Mouse (Mus musculus): Measurements from ENCODE around the gene Cd33. TPM values are rescaled to one million over a fixed set of nuclear protein-coding genes. Genes with fewer than 3 reads are reported as not detected.

The Cd33 gene
- polyA plus RNA-seq, 1 experiment from 2014 or later = 4.6 TPM

DNA sequence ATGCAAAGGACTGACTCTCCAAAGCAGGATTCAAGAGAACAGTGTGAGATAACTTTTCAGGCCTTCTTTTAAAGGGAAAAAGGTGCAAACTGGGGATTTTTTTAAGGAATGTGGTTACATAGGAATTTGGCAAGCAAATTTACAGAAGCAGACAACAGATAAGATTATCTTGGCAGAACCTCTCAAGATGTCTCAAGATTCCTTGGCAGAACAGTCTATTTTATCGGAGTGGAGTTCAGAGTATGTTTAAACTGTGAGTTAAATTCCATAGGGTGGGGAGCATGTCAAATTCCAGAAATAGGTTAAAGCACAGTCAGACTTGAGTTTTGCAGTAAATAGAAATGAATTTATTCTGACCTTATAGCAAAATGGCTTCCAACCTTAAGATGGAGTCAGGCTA, 12.7 kb upstream of the Cd33 start:
- no peak overlapping the region for H3K4me2 ChIP-seq (ENCODE audit: low read depth, low read length)
- no peaks in the 10 kb centered on the region for H3K4me1 ChIP-seq (ENCODE audit: control insufficient read depth, low read depth, low read length)
- H3K4me3 ChIP-seq (ENCODE audit: low read depth, low read length) = no peak overlapping the region
- H3K36me3 ChIP-seq (ENCODE audit: control insufficient read depth, insufficient read depth) = no peaks in the 10 kb centered on the region
- no peak overlapping the region for H3K9ac ChIP-seq (ENCODE audit: low read depth, low read length)
- WGBS (ENCODE audit: insufficient replicate concordance) = 58% methylated on average over 1 of the region's 1 CpGs
- H3K27me3 ChIP-seq (ENCODE audit: control insufficient read depth, insufficient read depth, low read depth, low read length) = no peaks in the 10 kb centered on the region
- ATAC-seq (ENCODE audit: low read depth) = no peak
- H3K27ac ChIP-seq (ENCODE audit: low read length) = no peak overlapping the region
- H3K9me3 ChIP-seq (replicated peaks; ENCODE audit: control insufficient read depth, low read length) = no peaks in the 10 kb centered on the region

- Histone ChIP-seq H3K27me3 (ENCODE audit: control insufficient read depth, insufficient read depth, low read depth, low read length) (no peaks in the 10 kb centered on the region), H3K4me3 (ENCODE audit: low read depth, low read length) (no peak overlapping the region), H3K9ac (ENCODE audit: low read depth, low read length) (no peak overlapping the region), H3K27ac (ENCODE audit: low read length) (no peak overlapping the region), H3K36me3 (ENCODE audit: control insufficient read depth, insufficient read depth) (no peaks in the 10 kb centered on the region), H3K4me1 (ENCODE audit: control insufficient read depth, low read depth, low read length) (no peaks in the 10 kb centered on the region), H3K9me3 (replicated peaks; ENCODE audit: control insufficient read depth, low read length) (no peaks in the 10 kb centered on the region), H3K4me2 (ENCODE audit: low read depth, low read length) (no peak overlapping the region)
- ATAC-seq (ENCODE audit: low read depth) = no peak
- 64% methylated on average over 5 of the region's 5 CpGs for WGBS (ENCODE audit: insufficient replicate concordance)
Measured at GRCm38 (mm10) chr7:43555351-43555750, 11.1 kb upstream of the Cd33 start.

- no peak overlapping the region for H3K27ac ChIP-seq (ENCODE audit: low read length)
- no peaks in the 10 kb centered on the region for H3K9me3 ChIP-seq (replicated peaks; ENCODE audit: control insufficient read depth, low read length)
- H3K4me1 ChIP-seq (ENCODE audit: control insufficient read depth, low read depth, low read length) = no peaks in the 10 kb centered on the region
- H3K4me2 ChIP-seq (ENCODE audit: low read depth, low read length) = no peak overlapping the region
- 13% methylated on average over 3 of the region's 3 CpGs for WGBS (ENCODE audit: insufficient replicate concordance)
- no peaks in the 10 kb centered on the region for H3K27me3 ChIP-seq (ENCODE audit: control insufficient read depth, insufficient read depth, low read depth, low read length)
- 0 out of 2 replicates have a peak, but pooled peaks have one; percentile 11 for ATAC-seq (ENCODE audit: low read depth)
- no peak overlapping the region for H3K9ac ChIP-seq (ENCODE audit: low read depth, low read length)
- H3K4me3 ChIP-seq (ENCODE audit: low read depth, low read length) = no peak overlapping the region
- no peaks in the 10 kb centered on the region for H3K36me3 ChIP-seq (ENCODE audit: control insufficient read depth, insufficient read depth)
Measured at GRCm38 (mm10) chr7:43554550-43554949, 10.3 kb upstream of the Cd33 start.

DNA sequence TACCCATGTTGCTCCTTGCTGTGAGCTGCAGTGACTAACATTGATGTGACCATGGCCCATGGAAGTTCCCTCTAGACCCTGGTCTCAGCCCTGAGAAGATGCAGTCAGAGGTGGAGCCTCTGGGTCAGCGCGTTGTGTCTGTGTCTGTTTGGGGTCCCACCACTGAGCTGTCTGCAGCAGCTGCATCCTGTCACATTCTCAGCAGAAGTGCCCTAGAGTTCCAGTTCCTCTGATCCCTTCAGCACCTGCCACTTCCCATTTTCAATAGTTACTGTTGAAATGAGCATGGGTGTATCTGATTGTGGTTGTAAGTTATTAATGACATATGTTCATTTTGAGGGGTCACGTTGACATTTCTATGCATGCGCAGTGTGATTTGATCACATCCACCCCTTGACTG, 8.9 kb upstream of the Cd33 start:
- Histone ChIP-seq H3K4me3 (ENCODE audit: low read depth, low read length) (no peak overlapping the region), H3K36me3 (ENCODE audit: control insufficient read depth, insufficient read depth) (no peaks in the 10 kb centered on the region), H3K9ac (ENCODE audit: low read depth, low read length) (no peak overlapping the region), H3K4me2 (ENCODE audit: low read depth, low read length) (no peak overlapping the region), H3K9me3 (replicated peaks; ENCODE audit: control insufficient read depth, low read length) (no peaks in the 10 kb centered on the region), H3K27me3 (ENCODE audit: control insufficient read depth, insufficient read depth, low read depth, low read length) (no peaks in the 10 kb centered on the region), H3K27ac (ENCODE audit: low read length) (no peak overlapping the region), H3K4me1 (ENCODE audit: control insufficient read depth, low read depth, low read length) (no peaks in the 10 kb centered on the region)
- WGBS (ENCODE audit: insufficient replicate concordance) = 25% methylated on average over 4 of the region's 4 CpGs
- no peak for ATAC-seq (ENCODE audit: low read depth)

DNA sequence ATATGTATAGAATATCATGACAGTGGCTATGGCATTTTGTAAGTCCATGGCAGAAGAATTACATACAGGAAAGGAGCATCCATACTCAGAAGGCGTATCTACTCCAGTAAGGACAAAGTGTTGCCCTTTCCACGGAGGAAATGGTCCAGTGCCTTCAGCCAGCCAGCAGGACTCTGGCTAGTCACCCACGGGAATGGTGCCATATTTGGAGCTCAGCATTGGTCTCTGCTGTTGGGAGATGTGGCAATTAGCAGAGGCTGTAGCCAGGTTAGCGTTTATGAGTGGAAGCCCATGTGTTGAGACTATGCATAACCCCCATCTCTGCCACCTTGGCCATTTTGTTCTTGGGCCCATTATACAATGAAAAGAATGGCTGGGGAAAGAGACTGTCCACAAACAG, 4.0 kb upstream of the Cd33 start:
- Histone ChIP-seq H3K9me3 (replicated peaks; ENCODE audit: control insufficient read depth, low read length) (no peaks in the 10 kb centered on the region), H3K4me1 (ENCODE audit: control insufficient read depth, low read depth, low read length) (no peaks in the 10 kb centered on the region), H3K4me3 (ENCODE audit: low read depth, low read length) (no peak overlapping the region), H3K27ac (ENCODE audit: low read length) (no peak overlapping the region), H3K36me3 (ENCODE audit: control insufficient read depth, insufficient read depth) (no peaks in the 10 kb centered on the region), H3K27me3 (ENCODE audit: control insufficient read depth, insufficient read depth, low read depth, low read length) (no peaks in the 10 kb centered on the region), H3K4me2 (ENCODE audit: low read depth, low read length) (no peak overlapping the region), H3K9ac (ENCODE audit: low read depth, low read length) (no peak overlapping the region)
- WGBS (ENCODE audit: insufficient replicate concordance) = 47% methylated on average over 4 of the region's 4 CpGs
- no peak for ATAC-seq (ENCODE audit: low read depth)

GRCm38 (mm10) chr7:43547666-43548065, 3.4 kb upstream of the Cd33 start:
- H3K4me1 ChIP-seq (ENCODE audit: control insufficient read depth, low read depth, low read length) = no peaks in the 10 kb centered on the region
- H3K27ac ChIP-seq (ENCODE audit: low read length) = no peak overlapping the region
- H3K9me3 ChIP-seq (replicated peaks; ENCODE audit: control insufficient read depth, low read length) = no peaks in the 10 kb centered on the region
- H3K36me3 ChIP-seq (ENCODE audit: control insufficient read depth, insufficient read depth) = no peaks in the 10 kb centered on the region
- no peak for ATAC-seq (ENCODE audit: low read depth)
- H3K9ac ChIP-seq (ENCODE audit: low read depth, low read length) = no peak overlapping the region
- H3K4me3 ChIP-seq (ENCODE audit: low read depth, low read length) = no peak overlapping the region
- no peak overlapping the region for H3K4me2 ChIP-seq (ENCODE audit: low read depth, low read length)
- WGBS (ENCODE audit: insufficient replicate concordance) = 48% methylated on average over 5 of the region's 5 CpGs
- no peaks in the 10 kb centered on the region for H3K27me3 ChIP-seq (ENCODE audit: control insufficient read depth, insufficient read depth, low read depth, low read length)

DNA sequence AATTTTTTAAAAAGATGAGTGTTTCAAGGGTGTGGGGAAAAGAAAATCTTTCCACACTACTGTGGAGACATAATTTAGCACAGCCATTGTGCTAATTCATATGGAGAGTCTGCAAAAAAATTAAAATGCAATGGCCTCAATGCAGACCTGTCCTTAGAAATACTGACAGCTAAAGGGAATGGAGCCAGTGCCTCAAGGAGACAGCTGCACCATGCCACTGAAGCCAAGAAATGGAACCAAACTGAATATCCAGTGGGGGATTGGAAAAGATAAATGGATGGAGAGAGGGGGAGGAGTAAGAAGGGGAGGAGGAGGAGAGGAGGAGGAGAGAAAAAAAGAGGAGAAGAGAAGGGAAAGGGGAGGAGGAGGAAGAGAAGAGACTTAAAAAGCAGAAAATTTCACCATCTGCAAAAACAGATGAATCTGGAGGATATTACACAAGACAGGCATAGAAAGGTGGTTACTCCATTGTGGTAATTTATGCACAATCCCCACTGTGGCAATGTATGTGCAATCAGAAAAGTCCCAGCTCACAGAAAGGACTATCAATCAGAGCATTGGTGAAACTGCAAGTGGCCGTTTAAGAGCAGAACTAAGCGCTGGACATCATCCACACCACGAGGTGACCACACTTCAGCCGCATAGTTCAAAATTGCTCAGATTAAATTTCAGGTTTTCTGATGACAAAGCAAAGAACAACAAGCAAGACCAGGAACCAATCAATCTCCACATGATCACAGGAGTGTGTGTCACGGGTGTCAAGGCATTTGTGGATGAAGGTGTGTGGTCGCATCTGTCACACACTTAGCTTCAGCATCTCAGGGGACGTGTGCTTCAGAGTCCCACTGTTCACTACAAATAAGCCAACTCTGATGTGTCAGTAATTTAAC, 1.7 kb upstream of the Cd33 start:
- H3K27me3 ChIP-seq (ENCODE audit: control insufficient read depth, insufficient read depth, low read depth, low read length) = no peaks in the 10 kb centered on the region
- 0 out of 2 replicates have a peak overlapping the region, but pooled peaks have one; percentile 18 for H3K4me2 ChIP-seq (ENCODE audit: low read depth, low read length)
- H3K9ac ChIP-seq (ENCODE audit: low read depth, low read length) = no peak overlapping the region
- no peak for ATAC-seq (ENCODE audit: low read depth)
- WGBS (ENCODE audit: insufficient replicate concordance) = 50% methylated on average over 7 of the region's 7 CpGs
- H3K4me1 ChIP-seq (ENCODE audit: control insufficient read depth, low read depth, low read length) = no peaks in the 10 kb centered on the region
- H3K9me3 ChIP-seq (replicated peaks; ENCODE audit: control insufficient read depth, low read length) = no peaks in the 10 kb centered on the region
- H3K36me3 ChIP-seq (ENCODE audit: control insufficient read depth, insufficient read depth) = no peaks in the 10 kb centered on the region
- H3K4me3 ChIP-seq (ENCODE audit: low read depth, low read length) = no peak overlapping the region
- H3K27ac ChIP-seq (ENCODE audit: low read length) = no peak overlapping the region

DNA sequence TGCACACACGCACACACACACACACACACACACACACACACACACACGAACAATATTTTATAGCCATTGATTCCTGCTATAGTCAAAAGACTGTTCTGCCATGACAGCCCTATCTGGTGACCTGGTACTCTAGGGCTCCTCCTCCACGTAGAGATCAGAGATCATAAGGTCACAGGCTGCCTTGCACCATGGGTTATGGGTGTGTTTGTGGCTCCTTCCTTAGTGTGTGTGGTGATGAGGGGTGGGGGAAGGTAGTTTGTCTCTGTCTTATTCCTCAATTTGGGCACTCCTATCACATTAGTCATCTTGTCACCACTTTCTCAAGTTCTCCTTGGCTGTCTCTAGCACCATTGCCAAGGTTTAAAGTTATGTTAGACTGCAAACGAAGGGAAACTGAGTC, 5.7 kb downstream of the Cd33 start:
- Histone ChIP-seq H3K4me1 (ENCODE audit: control insufficient read depth, low read depth, low read length) (no peaks in the 10 kb centered on the region), H3K27me3 (ENCODE audit: control insufficient read depth, insufficient read depth, low read depth, low read length) (no peaks in the 10 kb centered on the region), H3K4me3 (ENCODE audit: low read depth, low read length) (no peak overlapping the region), H3K36me3 (ENCODE audit: control insufficient read depth, insufficient read depth) (no peaks in the 10 kb centered on the region), H3K9me3 (replicated peaks; ENCODE audit: control insufficient read depth, low read length) (no peaks in the 10 kb centered on the region), H3K9ac (ENCODE audit: low read depth, low read length) (no peak overlapping the region), H3K27ac (ENCODE audit: low read length) (no peak overlapping the region), H3K4me2 (ENCODE audit: low read depth, low read length) (no peak overlapping the region)
- no peak for ATAC-seq (ENCODE audit: low read depth)
- 42% methylated on average over 4 of the region's 4 CpGs for WGBS (ENCODE audit: insufficient replicate concordance)

- no peak overlapping the region for H3K4me2 ChIP-seq (ENCODE audit: low read depth, low read length)
- H3K9ac ChIP-seq (ENCODE audit: low read depth, low read length) = no peak overlapping the region
- H3K4me3 ChIP-seq (ENCODE audit: low read depth, low read length) = peak overlapping the region; percentile 36
- no peaks in the 10 kb centered on the region for H3K4me1 ChIP-seq (ENCODE audit: control insufficient read depth, low read depth, low read length)
- 0 out of 2 replicates have a peak overlapping the region, but pooled peaks have one; percentile 26 for H3K27ac ChIP-seq (ENCODE audit: low read length)
- H3K9me3 ChIP-seq (replicated peaks; ENCODE audit: control insufficient read depth, low read length) = no peaks in the 10 kb centered on the region
- 27% methylated on average over 9 of the region's 9 CpGs for whole genome bisulfite sequencing (ENCODE audit: insufficient replicate concordance)
- no peaks in the 10 kb centered on the region for H3K36me3 ChIP-seq (ENCODE audit: control insufficient read depth, insufficient read depth)
- peak; percentile 37 for ATAC-seq (ENCODE audit: low read depth)
- H3K27me3 ChIP-seq (ENCODE audit: control insufficient read depth, insufficient read depth, low read depth, low read length) = no peaks in the 10 kb centered on the region
Measured at GRCm38 (mm10) chr7:43532936-43533505, 11.2 kb downstream of the Cd33 start.

Data from liver, embryonic 16.5 days (tissue).